Mouse (Mus musculus) thymus, adult 2 months (tissue): ENCODE measurements around the gene Hist1h3c. TPM values are rescaled to one million over a fixed set of nuclear protein-coding genes. Genes with fewer than 3 reads are reported as not detected.

ENCODE experiments used
- DNase-seq: peaks from one replicate; pipeline ENCODE4 v3.0.0; 2021
- H3K27ac ChIP-seq: fragments of 200-500 bp; 2 replicates; pipeline ENCODE4 v1.5.1; 2012; ENCODE audit warnings: low read length, control low read depth; ENCODE audit not compliant: control insufficient read depth, insufficient read depth
- H3K27me3 ChIP-seq: fragments of 200-500 bp; 2 replicates; pipeline ENCODE4 v1.6.1; 2012; ENCODE audit warnings: mild to moderate bottlenecking, low read length, moderate library complexity, mixed read lengths; ENCODE audit not compliant: control insufficient read depth, insufficient read depth
- H3K36me3 ChIP-seq: fragments of 200-500 bp; 2 replicates; pipeline ENCODE4 v1.6.1; 2012; ENCODE audit warnings: mild to moderate bottlenecking, low read length, moderate library complexity; ENCODE audit not compliant: control insufficient read depth, insufficient read depth
- H3K4me1 ChIP-seq: fragments of 200-500 bp; replicated peaks from 2 replicates; pipeline ENCODE4 v1.6.1; 2012; ENCODE audit warnings: low read length; ENCODE audit not compliant: control insufficient read depth, insufficient read depth
- H3K4me3 ChIP-seq: fragments of 200-500 bp; 2 replicates; pipeline ENCODE4 v1.5.1; 2012; ENCODE audit warnings: mild to moderate bottlenecking, low read length, control low read depth, moderate library complexity; ENCODE audit not compliant: control insufficient read depth, insufficient read depth
- CTCF ChIP-seq: fragments of 200-500 bp; IDR thresholded peaks from 2 replicates; pipeline ENCODE4 v1.5.1; 2012; ENCODE audit warnings: mild to moderate bottlenecking, control low read depth, low read length, moderate library complexity, borderline replicate concordance; ENCODE audit not compliant: control insufficient read depth, poor library complexity, insufficient read depth; ENCODE audit errors: extremely low read depth
- POLR2A ChIP-seq: fragments of 200-500 bp; IDR thresholded peaks from 2 replicates; pipeline ENCODE4 v1.6.1; 2012; ENCODE audit warnings: mild to moderate bottlenecking, low read length, control low read depth, moderate library complexity; ENCODE audit not compliant: control insufficient read depth, poor library complexity, insufficient read depth; ENCODE audit errors: extremely low read depth
- WGBS: fragments of 180-500 bp; shearing (Covaris S2); methylation state at CpG from one replicate; pipeline ENCODE4 v1.1.7; 2018; 5-methylcytosine and 5-hydroxymethylcytosine counted together
- polyA plus RNA-seq: library from polyadenylated mRNA; depleted of rRNA; stranded (reverse); fragments of >200 nt; gene quantifications from 2 replicates; pipeline ENCODE4 v1.2.3, GENCODE M21; 2012

Hist1h3c gene
- polyA plus RNA-seq, 1 experiment: 377 TPM

- Histone ChIP-seq H3K4me3 (no peak overlapping the region), H3K27me3 (no peaks in the 10 kb centered on the region), H3K4me1 (no peaks in the 10 kb centered on the region; the same call in 1 of the 2 replicates), H3K27ac (no peak overlapping the region), H3K36me3 (no peaks in the 10 kb centered on the region)
- WGBS: 66% methylated on average over 5 of the region's 5 CpGs
- no peak for DNase-seq
- TF ChIP-seq CTCF: no peak
- no peak for TF ChIP-seq POLR2A
These were observed 28.9 kb downstream of the Hist1h3c start for GRCm38 (mm10) chr13:23716261-23717042.

GRCm38 (mm10) chr13:23710374-23711089 lies 34.9 kb downstream of the Hist1h3c start, which contains the start of gene Hfe:
TSS of gene Hfe (minus strand) at chr13:23710854.
- H3K27me3 ChIP-seq: no peaks in the 10 kb centered on the region
- TF ChIP-seq CTCF: no peak
- TF ChIP-seq POLR2A: peak; percentile 50; the same call in 1 of the 2 replicates
- peak; percentile 74 for DNase-seq
- WGBS: 4% methylated on average over 17 of the region's 17 CpGs
- H3K4me3 ChIP-seq: peak within 1 kb of the TSS; percentile 56
- peak within 1 kb of the TSS; percentile 74 for H3K27ac ChIP-seq
- peaks cover 8% of the 10 kb centered on the region for H3K4me1 ChIP-seq
- H3K36me3 ChIP-seq: no peaks in the 10 kb centered on the region

- Histone ChIP-seq H3K27me3 (no peaks in the 10 kb centered on the region), H3K4me3 (peak overlapping the region; percentile 56), H3K36me3 (no peaks in the 10 kb centered on the region), H3K4me1 (peaks cover 8% of the 10 kb centered on the region), H3K27ac (peak overlapping the region; percentile 74)
- 39% methylated on average over 15 of the region's 15 CpGs for WGBS
- TF ChIP-seq POLR2A (no peak), CTCF (no peak)
- no peak for DNase-seq
These were observed 35.6 kb downstream of the Hist1h3c start for GRCm38 (mm10) chr13:23709714-23710373.

GRCm38 (mm10) chr13:23708654-23709053 lies 36.7 kb downstream of the Hist1h3c start:
- 91% methylated on average over 4 of the region's 4 CpGs for WGBS
- no peak overlapping the region for H3K4me3 ChIP-seq
- H3K36me3 ChIP-seq: no peaks in the 10 kb centered on the region
- no peak for DNase-seq
- H3K27me3 ChIP-seq: no peaks in the 10 kb centered on the region
- no peak for TF ChIP-seq CTCF
- no peak for TF ChIP-seq POLR2A
- peaks cover 8% of the 10 kb centered on the region for H3K4me1 ChIP-seq
- no peak overlapping the region for H3K27ac ChIP-seq

GRCm38 (mm10) chr13:23708041-23708440 lies 37.4 kb downstream of the Hist1h3c start:
- TF ChIP-seq POLR2A (no peak), CTCF (no peak)
- H3K27ac ChIP-seq: no peak overlapping the region
- WGBS: 81% methylated on average over 4 of the region's 4 CpGs
- H3K4me1 ChIP-seq: peaks cover 8% of the 10 kb centered on the region
- no peak overlapping the region for H3K4me3 ChIP-seq
- no peaks in the 10 kb centered on the region for H3K27me3 ChIP-seq
- H3K36me3 ChIP-seq: no peaks in the 10 kb centered on the region
- no peak for DNase-seq

GRCm38 (mm10) chr13:23706771-23707170 lies 38.6 kb downstream of the Hist1h3c start:
- H3K27me3 ChIP-seq: no peaks in the 10 kb centered on the region
- WGBS: 97% methylated on average over 12 of the region's 12 CpGs
- H3K27ac ChIP-seq: no peak overlapping the region
- H3K4me1 ChIP-seq: peaks cover 8% of the 10 kb centered on the region
- no peak overlapping the region for H3K4me3 ChIP-seq
- DNase-seq: no peak
- no peaks in the 10 kb centered on the region for H3K36me3 ChIP-seq
- no peak for TF ChIP-seq POLR2A
- TF ChIP-seq CTCF: no peak
